ENCODE assay signal across 31 mouse cellular contexts in the genomic region with DNA sequence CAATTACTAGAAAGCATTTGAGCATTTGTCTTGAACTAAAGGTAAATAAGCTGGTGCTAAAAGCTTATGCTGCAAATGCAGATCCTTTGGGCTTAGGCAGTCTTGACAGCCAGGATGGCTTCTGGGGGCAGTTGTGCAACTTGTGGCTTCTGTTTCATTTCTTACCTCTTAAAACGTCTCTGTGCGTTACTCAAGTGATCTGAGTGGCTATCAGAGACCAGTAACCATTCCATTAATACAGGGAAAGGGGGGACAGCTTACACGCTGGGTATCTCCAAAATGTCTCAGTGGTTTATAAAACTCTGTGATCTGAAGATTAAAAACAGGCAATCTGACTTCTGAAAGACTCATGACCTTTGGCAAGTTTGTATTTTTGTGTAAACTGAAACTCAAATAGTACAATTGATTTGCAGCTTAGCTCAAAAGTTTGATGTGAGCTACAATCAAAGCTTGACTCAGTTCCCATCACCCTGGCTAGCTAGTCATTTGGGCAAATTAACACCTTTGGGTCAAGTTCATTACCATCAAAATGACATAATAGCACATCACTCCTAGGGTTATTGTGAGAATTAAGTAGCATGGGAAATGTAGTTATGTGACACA.
DNase-seq lines count a peak whose midpoint lies in the region; ATAC-seq and TF ChIP-seq lines count a peak whose summit lies in the region.
"Had no signal": no experiment of that assay in that cellular context is flagged by ENCODE, and none has a peak within 500 bp of the region (broad histone marks: within the 10 kb centered on the region; RNA-seq: fewer than 3 reads in every experiment).

No protein-coding gene starts in this region.

- no peak overlapping the region for H3K4me2 ChIP-seq in intestine, embryonic 14.5 days (ENCODE audit: low read length)
- H3K4me2 ChIP-seq in intestine, postnatal 0 days (replicated peaks; ENCODE audit: low read depth): no peak overlapping the region
- H3K4me2 ChIP-seq: forebrain, embryonic 12.5 days; heart, embryonic 15.5 days; hindbrain, embryonic 12.5 days; limb, embryonic 12.5 days; lung, embryonic 15.5 days had no signal

- TF ChIP-seq CTCF in intestine, postnatal 0 days (IDR thresholded peaks at IDR 0.05; ENCODE audit: low read depth): no peak

- peak; percentile 36 for DNase-seq in intestine, embryonic 14.5 days (ENCODE audit: low spot score)
- DNase-seq in 416B (ENCODE audit: low read depth): peak; percentile 67
- no peak for DNase-seq in retina, embryonic 14.5 days (ENCODE audit: low spot score)
- no peak for DNase-seq in kidney, postnatal 4 days
- DNase-seq: adrenal gland, postnatal 36 days; cerebellum, adult 11-12 months; cerebellum, adult 9-11 months; forebrain, postnatal 0 days; heart, postnatal 36 days; kidney, adult 9 months; kidney, postnatal 10 days; midbrain, embryonic 14.5 days; right cerebral cortex, postnatal 4 days; thymus, adult 18-20 months; thymus, postnatal 25 days had no signal

- H3K36me3 ChIP-seq in intestine, embryonic 14.5 days (ENCODE audit: control insufficient read depth, insufficient read depth, low read length): no peaks in the 10 kb centered on the region
- H3K36me3 ChIP-seq in intestine, postnatal 0 days (ENCODE audit: control insufficient read depth, insufficient read depth): no peaks in the 10 kb centered on the region
- H3K36me3 ChIP-seq: forebrain, embryonic 12.5 days; heart, embryonic 10.5 days; heart, embryonic 15.5 days; hindbrain, embryonic 12.5 days; limb, embryonic 12.5 days; lung, embryonic 15.5 days had no signal

- no peak overlapping the region for H3K9ac ChIP-seq in intestine, embryonic 14.5 days (ENCODE audit: low read length)
- no peak overlapping the region for H3K9ac ChIP-seq in intestine, postnatal 0 days (ENCODE audit: low read depth, low read length)
- H3K9ac ChIP-seq: forebrain, embryonic 12.5 days; forebrain, postnatal 0 days; heart, embryonic 15.5 days; hindbrain, embryonic 12.5 days; limb, embryonic 12.5 days; liver, embryonic 14.5 days; lung, embryonic 15.5 days had no signal

- no peaks in the 10 kb centered on the region; the same call in 1 of the 2 replicates for H3K4me1 ChIP-seq in intestine, embryonic 14.5 days (replicated peaks; ENCODE audit: control insufficient read depth, insufficient read depth, low read length)
- H3K4me1 ChIP-seq in intestine, postnatal 0 days (replicated peaks; ENCODE audit: control insufficient read depth, insufficient read depth, low read length): no peaks in the 10 kb centered on the region
- no peaks in the 10 kb centered on the region for H3K4me1 ChIP-seq in brown adipose tissue, adult 24 weeks (ENCODE audit: control insufficient read depth, insufficient read depth, insufficient read length, low read length)
- H3K4me1 ChIP-seq: forebrain, embryonic 12.5 days; hindbrain, embryonic 12.5 days; limb, embryonic 12.5 days; lung, embryonic 15.5 days had no signal

- WGBS in intestine, embryonic 14.5 days: 69% methylated on average over 3 of the region's 3 CpGs
- 70% methylated on average over 3 of the region's 3 CpGs for WGBS in intestine, postnatal 0 days

- ATAC-seq in intestine, embryonic 14.5 days (replicated peaks; ENCODE audit: low FRiP score, low TSS enrichment, low read depth): no peak
- no peak for ATAC-seq in intestine, postnatal 0 days
- peak; percentile 59 for ATAC-seq in megakaryocyte, adult 5-6 weeks (ENCODE audit: poor library complexity, severe bottlenecking)
- ATAC-seq: CD4-positive, CD25-positive, alpha-beta regulatory T cell, adult 4 months; forebrain, postnatal 0 days; hindbrain, postnatal 0 days; intestine, embryonic 16.5 days had no signal

- H3K27ac ChIP-seq in intestine, embryonic 14.5 days (ENCODE audit: low read depth): no peak overlapping the region
- no peak overlapping the region for H3K27ac ChIP-seq in intestine, postnatal 0 days (ENCODE audit: low read depth, low read length)
- H3K27ac ChIP-seq in brown adipose tissue, adult 24 weeks (replicated peaks; ENCODE audit: low read depth, low read length): peak overlapping the region; percentile 59
- H3K27ac ChIP-seq: forebrain, embryonic 12.5 days; heart, embryonic 10.5 days; heart, embryonic 15.5 days; hindbrain, embryonic 12.5 days; hindbrain, postnatal 0 days; left cerebral cortex, adult 2 months; limb, embryonic 12.5 days; liver, embryonic 14.5 days; lung, embryonic 15.5 days; stomach, postnatal 0 days had no signal

- H3K27me3 ChIP-seq in intestine, embryonic 14.5 days (replicated peaks; ENCODE audit: control insufficient read depth, insufficient read depth, low read length): no peaks in the 10 kb centered on the region
- H3K27me3 ChIP-seq in intestine, postnatal 0 days (replicated peaks; ENCODE audit: control insufficient read depth, insufficient read depth, low read length): no peaks in the 10 kb centered on the region
- H3K27me3 ChIP-seq: forebrain, embryonic 12.5 days; heart, embryonic 15.5 days; hindbrain, embryonic 12.5 days; limb, embryonic 12.5 days; lung, embryonic 15.5 days had no signal

- H3K9me3 ChIP-seq in intestine, embryonic 14.5 days (ENCODE audit: control insufficient read depth, low read length): no peaks in the 10 kb centered on the region
- no peaks in the 10 kb centered on the region for H3K9me3 ChIP-seq in intestine, postnatal 0 days (ENCODE audit: control insufficient read depth)
- H3K9me3 ChIP-seq: forebrain, embryonic 12.5 days; heart, embryonic 10.5 days; heart, embryonic 15.5 days; hindbrain, embryonic 12.5 days; limb, embryonic 12.5 days; lung, embryonic 15.5 days had no signal

- H3K4me3 ChIP-seq in intestine, embryonic 14.5 days (ENCODE audit: low read depth, low read length): no peak overlapping the region
- H3K4me3 ChIP-seq in intestine, postnatal 0 days (ENCODE audit: low read depth, low read length): no peak overlapping the region
- no peak overlapping the region for H3K4me3 ChIP-seq in brown adipose tissue, adult 24 weeks (ENCODE audit: insufficient read depth, low read depth, low read length)
- H3K4me3 ChIP-seq: erythroblast, embryonic 14.5 days; forebrain, embryonic 12.5 days; heart, embryonic 10.5 days; heart, embryonic 15.5 days; hindbrain, embryonic 12.5 days; left cerebral cortex, adult 2 months; limb, embryonic 12.5 days; lung, embryonic 15.5 days had no signal

Comparison
In these comparisons a context has a peak if more than half of its experiments do, and no peak if none do; other contexts are left out.
1. DNase-seq: peak in intestine, embryonic 14.5 days (single experiment) and 416B (single experiment); none in retina, embryonic 14.5 days (single experiment) and kidney, postnatal 4 days (0 of 2).